Mouse (Mus musculus) left cerebral cortex, adult 18-20 months (tissue): ENCODE data around the gene Gm428. TPM values are rescaled to one million over a fixed set of nuclear protein-coding genes. Genes with fewer than 3 reads are reported as not detected.
"Not testable (repeated sequence)": the region's sequence is repeated elsewhere in the genome, so short reads cannot be mapped to it uniquely, and the experiment has no call there.

Experiments used
- DNase-seq, 2 experiments: peaks; one replicate each; pipeline ENCODE4 v3.0.0; 2021 to 2022; ENCODE audit warnings: low spot score in 2 of 2, mixed read lengths in 1 of 2
- long read RNA-seq, 2 experiments: library from polyadenylated mRNA; stranded (forward); transcript quantifications; one replicate each; pipeline ENCODE4 v2.0.0; 2021
- total RNA-seq, 2 experiments: library from RNA; stranded (reverse); gene quantifications; 2 replicates each; pipeline ENCODE4 v1.2.3; 2021

Gene Gm428
- not detected for total RNA-seq
- long read RNA-seq, experiment 1: 0 reads
- long read RNA-seq, experiment 2: 0 reads

GRCm38 (mm10) chr4:73683216-73683615, at the start of gene Gm428:
Gm428 (plus strand) TSS chr4:73683516.
- not testable (repeated sequence) for DNase-seq

- not testable (repeated sequence) for DNase-seq
Observed at GRCm38 (mm10) chr4:73637821-73638220, 45.5 kb upstream of the Gm428 start, which contains the start of gene Gm11236. Gm11236 (plus strand) TSS chr4:73638121.

DNA sequence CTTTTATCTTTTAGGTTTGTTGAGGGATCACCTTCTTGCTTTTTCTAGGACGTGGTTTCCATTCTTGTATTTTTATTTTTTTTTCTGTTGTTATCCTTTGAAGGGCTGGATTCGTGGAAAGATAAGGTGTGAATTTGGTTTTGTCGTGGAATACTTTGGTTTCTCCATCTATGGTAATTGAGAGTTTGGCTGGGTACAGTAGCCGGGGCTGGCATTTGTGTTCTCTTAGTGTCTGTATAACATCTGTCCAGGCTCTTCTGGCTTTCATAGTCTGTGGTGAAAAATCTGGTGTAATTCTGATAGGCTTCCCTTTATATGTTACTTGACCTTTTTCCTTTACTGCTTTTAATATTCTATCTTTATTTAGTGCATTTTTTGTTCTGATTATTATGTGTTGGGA, 21.5 kb upstream of the Gm428 start:
- DNase-seq: not testable (repeated sequence)

- DNase-seq: not testable (repeated sequence)
Observed at GRCm38 (mm10) chr4:73668054-73668453, 15.3 kb upstream of the Gm428 start, which contains the start of gene Gm11239. Gm11239 (plus strand) TSS chr4:73668354.

- DNase-seq: no peak
Observed at GRCm38 (mm10) chr4:73718761-73719160, 35.4 kb downstream of the Gm428 start.

DNA sequence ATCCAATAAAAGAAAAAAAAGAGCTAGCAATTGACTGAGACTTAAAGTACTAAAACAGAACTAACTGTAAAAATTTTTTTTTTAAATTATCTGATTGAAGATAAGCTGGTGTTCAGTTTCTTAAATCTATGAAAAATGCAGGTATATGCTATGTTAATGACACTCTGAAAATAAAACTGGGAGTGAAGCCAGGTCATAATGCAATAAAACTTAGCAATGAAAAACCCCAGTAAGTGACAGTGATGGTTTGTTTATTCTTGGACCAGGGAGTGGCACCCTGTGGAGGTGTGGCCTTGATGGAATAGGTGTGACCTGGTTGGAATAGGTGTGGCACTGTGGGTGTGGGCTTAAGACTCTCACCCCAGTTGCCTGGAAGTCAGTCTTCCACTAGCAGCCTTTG, 36.5 kb downstream of the Gm428 start:
- DNase-seq: no peak

Other genes with a start within 250 kb of the Gm428 start
- not detected for gene Gm11238, start 75.6 kb upstream of the Gm428 start, total RNA-seq
- gene Gm11237, start 60.5 kb upstream of the Gm428 start, total RNA-seq: not detected
- gene Gm11236, start 45.4 kb upstream of the Gm428 start, total RNA-seq: not detected
- not detected for gene Gm11239, start 15.2 kb upstream of the Gm428 start, total RNA-seq
- gene Rasef, start 107.5 kb downstream of the Gm428 start, total RNA-seq: not detected
- not detected for gene Gm11758, start 192.8 kb downstream of the Gm428 start, total RNA-seq
- gene Gm11757, start 207.6 kb downstream of the Gm428 start, total RNA-seq: not detected
- not detected for gene Gm13871, start 222.4 kb downstream of the Gm428 start, total RNA-seq
- not detected for gene Gm11756, start 237.2 kb downstream of the Gm428 start, total RNA-seq